Mouse (Mus musculus) kidney, adult 2 months (tissue): ENCODE measurements at regions not wholly inside any gene's neighbourhood (a gene's known extent, or its start where the extent isn't known, plus 50 kb on each side); places are given as distances from the start of the nearest gene placed in this dataset.

Experiments
- CTCF ChIP-seq: fragments of 200-500 bp; conservative IDR thresholded peaks from 2 replicates; pipeline ENCODE4 v1.5.1; 2011; ENCODE audit warnings: low read depth, mild to moderate bottlenecking, control low read depth, low read length, moderate library complexity, mixed read lengths; ENCODE audit not compliant: insufficient read depth, insufficient read length
- POLR2A ChIP-seq: fragments of 200-500 bp; IDR thresholded peaks from one replicate; pipeline ENCODE4 v1.6.1; 2011; ENCODE audit warnings: low read depth, low read length, control low read depth

- TF ChIP-seq CTCF (no peak), POLR2A (no peak)
Measured at GRCm38 (mm10) chr4:4226209-4226608, 148.9 kb upstream of the Sdr16c6 start.
